16 mouse cellular contexts compared by ENCODE assay signal in genomic region chr17:23876741-23877140, GRCm38 (mm10). TPM values are rescaled to one million over a fixed set of nuclear protein-coding genes. Genes with fewer than 3 reads are reported as not detected.
DNase-seq lines count a peak whose midpoint lies in the region; ATAC-seq lines count a peak whose summit lies in the region.
"Had no signal": no experiment of that assay in that cellular context is flagged by ENCODE, and none has a peak within 500 bp of the region (broad histone marks: within the 10 kb centered on the region; RNA-seq: fewer than 3 reads in every experiment).

No protein-coding gene starts in this region.

- H3K27me3 ChIP-seq in heart, embryonic 16.5 days (ENCODE audit: control insufficient read depth, insufficient read depth, low read length), result no peaks in the 10 kb centered on the region
- H3K27me3 ChIP-seq: neural tube, embryonic 12.5 days had no signal

- 43% methylated on average over 3 of the region's 3 CpGs for WGBS in heart, embryonic 16.5 days

- no peak overlapping the region for H3K27ac ChIP-seq in heart, embryonic 16.5 days (ENCODE audit: low read length)
- H3K27ac ChIP-seq: heart, embryonic 10.5 days; neural tube, embryonic 12.5 days had no signal

- ATAC-seq in heart, embryonic 16.5 days (replicated peaks; ENCODE audit: extremely low read depth, insufficient read depth, low FRiP score), result 0 out of 2 replicates have a peak, but pooled peaks have one; percentile 15

- H3K36me3 ChIP-seq in heart, embryonic 16.5 days (ENCODE audit: control insufficient read depth, insufficient read depth), result no peaks in the 10 kb centered on the region
- H3K36me3 ChIP-seq: heart, embryonic 10.5 days; neural tube, embryonic 12.5 days had no signal

- H3K4me3 ChIP-seq in heart, embryonic 16.5 days (ENCODE audit: low read length), result no peak overlapping the region
- H3K4me3 ChIP-seq: heart, embryonic 10.5 days; neural tube, embryonic 12.5 days had no signal

- H3K9me3 ChIP-seq in heart, embryonic 16.5 days (replicated peaks; ENCODE audit: control insufficient read depth, low read length), result no peaks in the 10 kb centered on the region
- H3K9me3 ChIP-seq: heart, embryonic 10.5 days; neural tube, embryonic 12.5 days had no signal

- no peak for DNase-seq in heart, adult 11 months
- DNase-seq in right cerebral cortex, postnatal 10 days (ENCODE audit: low spot score in 2 of 2), result peak; percentile 68 to 69
- no peak for DNase-seq in right cerebral cortex, postnatal 14 days
- DNase-seq in layer of hippocampus, postnatal 36 days, result peak; percentile 18 to 28
- peak; percentile 86 for DNase-seq in testis, postnatal 14 days (ENCODE audit: low spot score)
- DNase-seq in kidney, adult 9 months, result no peak
- no peak for DNase-seq in adrenal gland, adult 2 months

- no peak overlapping the region for H3K4me2 ChIP-seq in heart, embryonic 16.5 days (ENCODE audit: low read depth, low read length)
- H3K4me2 ChIP-seq: neural tube, embryonic 12.5 days had no signal

- H3K4me1 ChIP-seq in heart, embryonic 16.5 days (ENCODE audit: control insufficient read depth, insufficient read depth, low read length), result no peaks in the 10 kb centered on the region
- H3K4me1 ChIP-seq: neural tube, embryonic 12.5 days had no signal

- H3K9ac ChIP-seq in heart, embryonic 16.5 days (ENCODE audit: low read length), result no peak overlapping the region
- H3K9ac ChIP-seq: neural tube, embryonic 12.5 days had no signal

RNA-seq across cellular contexts. Expression of gene Dcpp1, which starts 3.9 kb away (rescaled TPM):
- not detected in 2 replicates for polyA plus RNA-seq in heart, embryonic 16.5 days (2015; fragmentation: Nextera tagmentation; extraction: Ambion mirVana)
- not detected for total RNA-seq in layer of hippocampus, postnatal 36 days (2021)
- not detected for total RNA-seq in adrenal gland, adult 2 months (2021)
- not detected in 2 replicates for polyA plus RNA-seq in adrenal gland, adult 2 months (2012; rRNA removed)
- total RNA-seq: CH12.LX; layer of hippocampus, adult 18-20 months; megakaryocyte progenitor cell, adult 5-6 weeks had no signal
- polyA plus RNA-seq: heart, embryonic 10.5 days; intestine, embryonic 14.5 days; liver, embryonic 16.5 days; neural tube, embryonic 12.5 days; small intestine, adult 2 months had no signal

RNA-seq across cellular contexts. Expression of gene Dcpp2, which starts 3.9 kb away (rescaled TPM):
- polyA plus RNA-seq in heart, embryonic 16.5 days (2015; fragmentation: Nextera tagmentation; extraction: Ambion mirVana), result 0.21 TPM in 1 of 2 replicates, not detected in the other
- not detected for total RNA-seq in layer of hippocampus, postnatal 36 days (2021)
- total RNA-seq in adrenal gland, adult 2 months (2021), result not detected
- not detected in 2 replicates for polyA plus RNA-seq in adrenal gland, adult 2 months (2012; rRNA removed)
- total RNA-seq: CH12.LX; layer of hippocampus, adult 18-20 months; megakaryocyte progenitor cell, adult 5-6 weeks had no signal
- polyA plus RNA-seq: heart, embryonic 10.5 days; intestine, embryonic 14.5 days; liver, embryonic 16.5 days; neural tube, embryonic 12.5 days; small intestine, adult 2 months had no signal

RNA-seq across cellular contexts. Expression of gene Prss21, which starts 8.9 kb away (rescaled TPM):
- polyA plus RNA-seq in heart, embryonic 16.5 days (2015; fragmentation: Nextera tagmentation; extraction: Ambion mirVana), result not detected in 2 replicates
- not detected for total RNA-seq in layer of hippocampus, postnatal 36 days (2021)
- not detected for total RNA-seq in adrenal gland, adult 2 months (2021)
- not detected in 2 replicates for polyA plus RNA-seq in adrenal gland, adult 2 months (2012; rRNA removed)
- total RNA-seq: CH12.LX; layer of hippocampus, adult 18-20 months; megakaryocyte progenitor cell, adult 5-6 weeks had no signal
- polyA plus RNA-seq: heart, embryonic 10.5 days; intestine, embryonic 14.5 days; liver, embryonic 16.5 days; neural tube, embryonic 12.5 days; small intestine, adult 2 months had no signal

RNA-seq across cellular contexts. Expression of gene Prss41, which starts 32.8 kb away (rescaled TPM):
- 0.21 and 0.22 TPM in 2 replicates for polyA plus RNA-seq in heart, embryonic 16.5 days (2015; fragmentation: Nextera tagmentation; extraction: Ambion mirVana)
- 1 to 10 TPM; 2.0 to 2.1 TPM for total RNA-seq in layer of hippocampus, postnatal 36 days (2021)
- under 1 TPM; 0.35 to 0.45 TPM for total RNA-seq in adrenal gland, adult 2 months (2021)
- 0.28 and 0.90 TPM in 2 replicates for polyA plus RNA-seq in adrenal gland, adult 2 months (2012; rRNA removed)
- polyA plus RNA-seq: liver, embryonic 16.5 days had no signal

RNA-seq across cellular contexts. Expression of gene Prss32, which starts 33.1 kb away (rescaled TPM):
- polyA plus RNA-seq in heart, embryonic 16.5 days (2015; fragmentation: Nextera tagmentation; extraction: Ambion mirVana), result 0.11 and 0.50 TPM in 2 replicates
- not detected for total RNA-seq in layer of hippocampus, postnatal 36 days (2021)
- not detected for total RNA-seq in adrenal gland, adult 2 months (2021)
- 0.06 TPM in 1 of 2 replicates, not detected in the other for polyA plus RNA-seq in adrenal gland, adult 2 months (2012; rRNA removed)
- total RNA-seq: CH12.LX; layer of hippocampus, adult 18-20 months; megakaryocyte progenitor cell, adult 5-6 weeks had no signal
- polyA plus RNA-seq: heart, embryonic 10.5 days; liver, embryonic 16.5 days; neural tube, embryonic 12.5 days had no signal

Comparison
In these comparisons a context has a peak if more than half of its experiments do, and no peak if none do; other contexts are left out.
1. DNase-seq: peak in right cerebral cortex, postnatal 10 days (2 of 2), layer of hippocampus, postnatal 36 days (2 of 2) and testis, postnatal 14 days (single experiment); none in heart, adult 11 months (single experiment), right cerebral cortex, postnatal 14 days (single experiment), kidney, adult 9 months (single experiment) and adrenal gland, adult 2 months (single experiment).